Mouse (Mus musculus): ENCODE data around the gene Fra10ac1.

Gene Fra10ac1

DNA sequence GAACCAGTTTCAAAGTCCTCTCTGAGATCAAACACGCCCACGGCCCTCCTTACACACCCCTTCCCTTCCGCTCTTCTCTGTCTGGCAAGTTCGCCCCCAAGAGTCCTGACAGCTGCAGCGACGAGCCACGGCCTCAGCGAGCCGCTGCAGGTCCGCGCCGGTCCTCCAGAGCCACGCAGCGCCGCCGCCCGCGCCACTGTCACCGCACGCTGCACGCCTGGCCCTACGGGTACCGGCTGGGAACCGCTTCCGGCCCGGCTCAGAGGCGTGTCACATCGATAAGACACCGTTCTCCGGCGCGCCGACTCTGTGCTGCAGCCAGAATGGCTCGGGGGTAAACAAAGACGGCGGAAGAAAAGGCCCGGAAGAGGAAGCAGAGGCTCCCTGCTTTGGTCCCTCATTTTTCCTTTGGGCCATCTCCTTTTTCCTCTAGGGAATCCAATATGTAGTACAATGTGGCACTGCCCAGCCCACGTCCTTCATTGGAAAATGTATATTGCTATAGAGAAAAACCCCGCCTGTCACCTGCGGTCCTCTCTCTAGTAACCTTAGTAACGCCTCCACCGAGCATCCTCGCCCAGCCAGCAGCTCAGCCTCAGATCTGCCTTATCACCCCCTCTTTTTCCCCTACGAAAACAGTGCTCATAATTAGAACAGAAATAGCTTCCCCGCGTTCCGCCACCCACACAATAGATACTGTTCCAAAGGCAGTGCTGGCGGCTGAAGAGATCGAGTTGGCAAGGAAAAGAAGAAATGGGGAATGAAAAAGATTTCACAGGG lies at the start of gene Fra10ac1:
TSS of gene Fra10ac1 (minus strand) at position 252 of the 780 bp plus-strand sequence.
- DNase-seq (ENCODE audit: extremely low read depth, low read depth) = peak; percentile 71

DNA sequence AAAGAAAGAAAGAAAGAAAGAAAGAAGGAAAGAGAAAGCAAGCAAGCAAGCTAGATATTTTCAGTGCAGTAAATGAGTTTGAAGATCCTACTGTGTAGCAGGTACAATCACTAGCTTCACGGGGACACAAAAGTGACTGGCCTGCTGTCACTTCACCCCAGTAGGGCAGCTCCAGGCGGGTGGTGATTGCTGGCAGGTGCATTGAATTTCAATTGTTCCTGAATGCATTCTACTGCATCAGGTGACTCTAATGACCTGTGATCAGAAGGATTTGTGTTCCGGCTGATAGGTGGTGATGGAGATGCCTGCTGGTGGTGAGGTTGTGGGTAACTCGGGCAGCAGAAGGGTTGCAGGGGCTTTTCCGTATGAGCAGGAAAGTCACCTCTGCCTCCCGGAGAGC lies 47.1 kb upstream of the Fra10ac1 start:
- no peak for DNase-seq (ENCODE audit: extremely low read depth, low read depth)

DNA sequence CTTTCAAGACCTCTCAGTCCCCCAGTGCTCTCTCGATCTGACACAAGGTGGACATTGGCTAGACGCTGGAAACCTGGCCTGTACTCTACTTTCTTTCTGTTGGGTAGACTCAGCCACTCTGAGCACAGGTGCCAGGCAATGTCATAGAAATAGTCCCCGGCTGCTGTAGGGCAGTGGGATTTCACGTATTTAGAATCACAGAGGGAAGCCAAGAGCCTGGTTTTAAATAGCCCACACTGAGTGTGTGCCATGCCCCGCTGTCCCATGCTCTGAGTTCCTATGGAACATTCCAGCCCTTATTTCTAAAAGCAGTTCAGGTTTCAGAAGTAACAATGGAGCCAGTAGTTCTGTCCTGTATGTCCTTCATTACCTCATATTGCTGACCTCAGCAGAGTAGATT lies 43.5 kb upstream of the Fra10ac1 start:
- no peak for DNase-seq (ENCODE audit: extremely low read depth, low read depth)

DNA sequence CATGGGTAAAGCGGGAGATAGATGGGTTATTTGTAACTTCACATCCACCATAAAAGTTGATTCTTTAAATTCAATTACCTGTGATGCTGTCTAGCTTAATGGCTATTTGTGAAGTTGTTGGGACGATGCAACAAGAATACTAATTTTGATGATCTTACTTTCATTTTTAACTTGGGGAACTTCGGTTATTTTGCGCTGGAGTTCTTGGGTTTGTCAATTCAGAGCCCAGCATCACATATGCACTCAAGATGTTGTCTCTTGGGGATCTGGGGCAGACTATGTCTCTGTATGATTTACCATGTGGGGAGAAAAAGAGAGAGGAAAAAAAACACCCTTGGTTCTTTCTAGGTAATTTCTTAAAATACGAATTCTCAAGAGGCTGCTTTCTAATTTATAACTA lies 41.8 kb upstream of the Fra10ac1 start:
- DNase-seq (ENCODE audit: extremely low read depth, low read depth) = no peak

DNA sequence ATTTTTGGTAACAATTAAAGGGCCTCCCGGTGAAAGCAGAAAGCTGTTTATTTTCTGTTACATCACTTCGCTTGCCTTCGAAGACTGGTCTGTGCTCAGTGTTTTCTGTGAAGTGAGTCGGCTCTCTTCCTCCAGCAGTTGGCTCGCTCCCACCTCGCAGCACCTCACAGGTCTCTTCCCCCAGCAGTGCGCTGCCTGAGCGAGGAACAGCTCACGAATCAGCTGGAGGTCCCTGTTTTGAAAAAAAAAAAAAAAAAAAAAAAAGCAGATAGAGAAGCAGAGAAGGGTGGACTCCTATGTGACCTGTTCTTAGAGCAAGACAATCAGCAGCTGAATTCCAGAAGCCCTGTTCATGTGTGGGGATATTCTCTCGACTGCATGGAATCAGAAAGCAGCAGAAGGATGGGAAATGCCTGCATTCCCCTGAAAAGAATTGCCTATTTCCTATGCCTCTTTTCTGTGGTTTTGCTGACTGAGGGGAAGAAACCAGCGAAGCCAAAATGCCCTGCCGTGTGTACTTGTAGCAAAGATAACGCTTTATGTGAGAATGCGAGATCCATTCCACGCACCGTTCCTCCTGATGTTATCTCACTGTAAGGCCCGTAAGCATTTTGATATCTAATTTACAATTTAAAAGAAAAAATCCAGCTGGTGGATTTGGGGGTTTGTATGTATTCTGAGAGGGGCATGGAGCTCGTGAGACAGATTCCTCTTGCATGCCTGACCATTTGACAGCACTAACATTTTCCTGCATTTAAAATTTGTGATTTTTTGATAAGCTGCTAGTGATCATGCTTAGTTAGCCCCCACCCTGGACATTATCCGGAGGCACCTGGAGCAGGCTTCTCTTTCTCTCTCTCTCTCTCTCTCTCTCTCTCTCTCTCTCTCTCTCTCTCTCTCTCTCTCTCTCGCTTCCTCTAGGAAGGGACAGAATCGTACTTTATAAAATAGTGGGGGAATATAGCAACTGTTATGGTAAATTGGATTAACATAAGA lies 40.8 kb upstream of the Fra10ac1 start, which contains the start of gene Lgi1:
TSS of gene Lgi1 (plus strand) at position 32 of the 996 bp plus-strand sequence.
- no peak for DNase-seq (ENCODE audit: extremely low read depth, low read depth)

DNA sequence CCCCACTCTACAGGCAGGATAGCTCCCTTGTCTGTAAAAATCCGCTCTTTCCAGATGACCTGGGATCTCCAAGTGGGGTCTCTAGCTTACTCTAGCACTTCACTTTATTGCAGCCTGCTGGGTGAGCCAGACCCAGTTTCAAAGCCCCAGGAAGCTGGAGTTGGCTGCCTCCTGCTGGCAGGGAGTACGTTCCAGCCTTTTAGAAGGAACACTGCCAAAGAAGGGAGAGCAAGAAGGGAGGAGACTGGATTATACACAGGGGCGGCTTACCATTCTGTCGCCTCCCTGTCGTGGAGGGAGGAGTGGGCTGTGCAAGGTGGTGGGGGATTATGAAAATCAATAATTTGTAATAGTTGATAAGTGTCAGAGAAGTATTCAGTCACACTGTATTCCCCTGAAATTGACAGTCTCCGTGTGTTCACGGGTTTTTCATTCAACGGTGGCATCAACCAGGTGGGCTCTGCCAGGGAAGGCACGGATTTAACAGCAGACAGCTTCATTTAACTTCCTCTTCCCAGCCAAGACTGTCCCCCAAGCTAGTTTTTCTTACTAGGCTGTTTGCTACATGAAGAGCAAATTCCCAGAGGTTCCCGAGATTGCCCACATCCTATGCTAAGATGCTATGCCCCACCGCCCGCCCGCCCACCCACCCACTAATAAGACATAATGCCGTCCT lies 40.0 kb upstream of the Fra10ac1 start:
- DNase-seq (ENCODE audit: extremely low read depth, low read depth) = no peak

DNA sequence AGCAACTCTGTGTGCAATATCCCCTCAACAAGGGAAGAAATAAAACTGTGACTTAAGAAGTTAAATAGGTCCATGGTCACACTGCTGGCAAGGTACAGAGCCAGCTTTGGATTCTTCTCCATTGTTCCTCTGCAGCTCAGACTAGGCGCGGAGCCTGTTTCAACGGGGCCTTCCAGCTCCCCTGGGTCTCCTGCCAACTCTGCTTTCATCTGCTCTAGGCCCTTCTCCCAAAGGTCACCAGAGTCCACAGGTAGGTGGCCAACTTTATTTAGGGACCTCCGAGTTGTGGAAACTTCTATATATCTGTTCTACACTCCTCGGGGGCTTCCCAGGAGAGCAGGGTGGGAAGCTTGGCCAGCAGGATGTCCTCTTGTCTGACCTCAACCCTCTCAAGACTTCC lies 37.4 kb upstream of the Fra10ac1 start:
- DNase-seq (ENCODE audit: extremely low read depth, low read depth) = no peak

DNA sequence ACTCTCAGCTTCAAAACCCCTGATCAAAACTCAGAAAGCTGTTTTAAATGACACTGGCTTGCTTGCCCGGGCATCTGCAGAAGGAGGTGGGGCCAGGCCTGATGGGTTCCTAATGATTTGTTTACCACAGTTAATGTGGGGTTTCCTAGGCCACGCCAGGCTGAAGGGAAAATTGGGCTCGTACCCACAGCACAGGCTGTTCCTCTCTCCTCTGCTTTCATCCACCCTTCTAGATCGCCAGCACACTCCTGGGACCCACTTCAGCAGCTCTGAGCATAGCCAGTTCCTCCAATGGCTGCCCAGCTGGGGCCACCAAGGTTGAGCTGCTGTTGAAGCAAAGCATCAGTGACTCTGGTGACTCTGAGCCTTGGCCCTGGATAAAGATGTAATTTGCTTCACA lies 36.4 kb upstream of the Fra10ac1 start:
- no peak for DNase-seq (ENCODE audit: extremely low read depth, low read depth)

DNA sequence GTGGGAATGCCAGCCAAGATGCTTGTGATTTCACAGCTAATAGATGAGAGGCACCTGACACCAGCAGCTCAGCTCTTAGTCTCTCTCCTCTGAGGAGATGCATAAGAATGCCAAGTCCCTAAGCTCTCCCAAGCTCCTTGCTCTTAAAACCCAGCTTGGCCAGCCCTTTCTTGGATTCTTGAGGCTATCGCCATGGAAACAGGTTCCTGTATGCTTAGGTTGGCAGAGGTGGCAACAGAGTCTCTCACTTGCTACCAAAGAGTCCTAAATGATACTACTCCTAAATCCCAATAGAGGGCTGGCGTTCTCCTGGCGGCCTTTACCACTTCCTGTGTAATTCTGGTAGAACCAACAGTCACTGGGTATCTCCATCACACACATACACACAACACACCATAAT lies 35.5 kb upstream of the Fra10ac1 start:
- DNase-seq (ENCODE audit: extremely low read depth, low read depth) = no peak

GRCm38 (mm10) chr19:38258651-38259065 lies 34.7 kb upstream of the Fra10ac1 start:
- no peak for DNase-seq (ENCODE audit: extremely low read depth, low read depth)

DNA sequence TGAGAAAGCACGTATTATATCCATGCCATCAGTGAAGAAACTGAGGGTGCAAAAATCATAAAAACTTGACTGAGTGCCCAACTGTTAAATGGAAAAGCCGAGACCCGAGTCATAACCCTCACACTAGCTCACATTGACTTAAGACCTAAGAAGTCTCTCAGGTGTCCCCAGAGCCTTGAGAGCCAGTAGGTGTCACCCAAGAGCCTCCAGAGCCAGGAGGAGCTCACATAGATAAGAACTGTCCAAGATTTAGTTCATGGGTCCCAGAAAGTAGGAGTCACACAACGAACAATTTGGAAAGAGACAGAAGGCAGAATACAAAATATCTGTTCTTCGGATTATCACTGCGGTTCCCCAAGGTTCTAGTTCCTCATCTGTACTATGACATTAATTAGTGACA lies 29.8 kb upstream of the Fra10ac1 start:
- no peak for DNase-seq (ENCODE audit: extremely low read depth, low read depth)

GRCm38 (mm10) chr19:38249627-38250026 lies 25.7 kb upstream of the Fra10ac1 start:
- no peak for DNase-seq (ENCODE audit: extremely low read depth, low read depth)

DNA sequence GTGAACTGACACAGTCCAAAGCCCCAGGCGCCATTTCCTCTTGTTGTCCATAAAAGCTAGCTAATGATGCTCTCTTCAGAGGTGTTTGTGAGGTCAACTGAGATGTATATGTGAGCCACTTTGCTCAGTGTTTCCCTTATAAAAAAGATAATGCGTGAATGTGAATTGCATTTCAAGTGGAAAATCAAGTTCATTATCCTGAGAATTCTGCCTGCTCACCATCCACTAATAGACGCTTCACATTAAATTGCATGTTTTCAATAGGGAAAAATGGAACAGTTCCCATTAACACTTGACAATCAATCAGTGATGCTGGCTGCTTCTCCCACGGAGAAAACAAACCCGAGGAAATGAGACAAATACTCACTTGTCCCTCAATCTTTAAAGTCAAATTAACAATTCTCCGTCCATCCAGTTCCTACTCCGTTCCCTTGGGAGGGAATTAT lies 22.2 kb upstream of the Fra10ac1 start:
- DNase-seq (ENCODE audit: extremely low read depth, low read depth) = no peak

DNA sequence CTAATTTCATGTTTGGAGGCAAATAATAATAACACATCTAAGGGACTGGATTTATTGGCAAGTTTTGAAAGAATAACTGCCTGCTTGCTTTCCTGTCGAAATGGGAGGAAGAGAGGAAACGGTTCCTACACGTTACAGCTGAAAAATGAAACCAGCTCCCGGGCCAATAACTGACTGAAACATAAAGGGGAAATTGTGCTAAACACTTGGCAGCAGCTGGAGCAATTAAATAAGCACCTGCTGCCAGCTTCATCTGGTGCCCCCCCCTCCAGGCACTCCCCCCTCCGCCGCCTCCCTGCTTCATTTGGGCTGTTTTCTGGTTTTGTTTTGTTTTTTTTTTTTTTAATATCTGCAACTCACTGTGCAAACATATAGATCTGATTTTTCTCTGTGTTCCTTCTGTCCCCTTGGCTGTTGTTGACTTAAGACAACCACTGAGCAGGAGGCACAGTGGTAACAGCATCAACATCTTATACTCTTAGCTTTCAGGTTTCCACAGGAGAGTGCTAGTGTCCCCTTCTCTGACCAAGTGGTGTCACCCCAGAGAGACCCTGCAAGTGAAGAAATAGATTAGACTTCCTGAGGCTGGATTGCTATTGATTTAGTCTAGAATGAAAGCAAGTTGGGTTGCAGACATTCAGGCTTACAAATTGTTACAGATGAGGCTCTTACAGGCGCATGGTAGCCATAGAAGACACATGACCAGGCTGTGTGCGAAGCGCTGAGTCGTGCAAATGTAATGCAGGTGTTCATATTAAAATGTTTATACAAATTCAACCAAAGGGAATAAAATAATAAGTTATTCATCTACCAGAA lies 21.6 kb upstream of the Fra10ac1 start:
- DNase-seq (ENCODE audit: extremely low read depth, low read depth) = no peak

GRCm38 (mm10) chr19:38244748-38245147 lies 20.8 kb upstream of the Fra10ac1 start:
- no peak for DNase-seq (ENCODE audit: extremely low read depth, low read depth)

GRCm38 (mm10) chr19:38242314-38242852 lies 18.4 kb upstream of the Fra10ac1 start:
- DNase-seq (ENCODE audit: extremely low read depth, low read depth) = no peak

DNA sequence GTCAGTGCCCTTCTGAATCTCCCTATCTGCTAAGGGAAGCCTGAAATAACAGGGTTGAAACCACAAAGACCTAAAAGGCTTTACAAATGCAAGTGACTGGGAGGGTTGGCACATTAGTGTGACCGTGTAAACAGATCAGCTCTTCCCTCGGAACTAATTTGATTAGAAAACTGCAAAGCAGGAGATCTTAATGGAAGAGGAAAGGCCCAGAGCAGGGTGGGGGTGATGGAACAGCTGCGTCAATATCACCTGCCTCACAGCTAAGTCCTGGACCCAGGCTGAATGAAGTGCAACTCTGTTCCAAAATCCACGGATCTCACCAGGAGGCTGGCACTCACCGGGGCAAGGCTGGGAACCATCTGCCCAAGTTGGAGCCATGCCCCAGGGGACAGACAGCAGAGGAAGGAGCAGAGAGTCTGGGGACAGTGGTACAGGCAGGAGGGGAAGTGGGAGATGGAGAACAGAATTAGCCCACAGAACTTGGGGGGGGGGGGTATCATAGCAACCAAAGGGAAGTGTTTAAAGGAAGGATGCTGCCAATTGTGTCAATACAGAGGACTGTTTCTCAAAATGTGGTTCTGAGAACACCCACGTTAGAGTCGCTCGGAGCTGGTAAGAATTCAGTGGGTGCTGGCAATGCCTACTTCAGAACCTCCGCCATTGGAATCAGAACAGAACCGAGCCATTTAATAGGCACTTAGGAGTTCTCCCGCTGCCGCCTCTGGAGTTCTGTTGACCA lies 14.4 kb upstream of the Fra10ac1 start:
- no peak for DNase-seq (ENCODE audit: extremely low read depth, low read depth)

- DNase-seq (ENCODE audit: extremely low read depth, low read depth) = peak; percentile 8
Measured at GRCm38 (mm10) chr19:38237834-38238212, 13.9 kb upstream of the Fra10ac1 start.

GRCm38 (mm10) chr19:38236526-38236925 lies 12.6 kb upstream of the Fra10ac1 start:
- no peak for DNase-seq (ENCODE audit: extremely low read depth, low read depth)

- DNase-seq (ENCODE audit: extremely low read depth, low read depth) = no peak
Measured at GRCm38 (mm10) chr19:38232516-38232915, 8.6 kb upstream of the Fra10ac1 start.
